ENCODE assay signal across 8 mouse cellular contexts in genomic region chr17:36914108-36914507, GRCm38 (mm10). TPM values are rescaled to one million over a fixed set of nuclear protein-coding genes. Genes with fewer than 3 reads are reported as not detected.
A peak's percentile ranks its signal among the peaks of the same experiment; 100 is the strongest.
DNase-seq lines count a peak whose midpoint lies in the region; ATAC-seq and TF ChIP-seq lines count a peak whose summit lies in the region.

No protein-coding gene starts in this region.

- H3K9ac ChIP-seq in forebrain, embryonic 15.5 days (replicated peaks) = no peak overlapping the region
- no peak overlapping the region for H3K9ac ChIP-seq in kidney, postnatal 0 days (ENCODE audit: low read depth, low read length)
- no peak overlapping the region for H3K9ac ChIP-seq in liver, embryonic 14.5 days (replicated peaks)

- H3K4me1 ChIP-seq in E14TG2a.4 (replicated peaks; ENCODE audit: low read depth, low read length) = peaks cover 26% of the 10 kb centered on the region
- H3K4me1 ChIP-seq in forebrain, embryonic 15.5 days = no peaks in the 10 kb centered on the region
- no peaks in the 10 kb centered on the region for H3K4me1 ChIP-seq in kidney, postnatal 0 days (replicated peaks; ENCODE audit: insufficient read depth, low read length)
- no peaks in the 10 kb centered on the region for H3K4me1 ChIP-seq in liver, embryonic 14.5 days (replicated peaks; ENCODE audit: control insufficient read depth in 2 of 2, insufficient read depth in 2 of 2, low read length in 1 of 2)

- H3K4me2 ChIP-seq in forebrain, embryonic 15.5 days (replicated peaks) = no peak overlapping the region
- H3K4me2 ChIP-seq in kidney, postnatal 0 days (ENCODE audit: low read length) = no peak overlapping the region
- no peak overlapping the region for H3K4me2 ChIP-seq in liver, embryonic 14.5 days (ENCODE audit: low read depth)

- no peak overlapping the region for H3K27ac ChIP-seq in forebrain, embryonic 15.5 days (replicated peaks)
- H3K27ac ChIP-seq in kidney, postnatal 0 days = no peak overlapping the region
- H3K27ac ChIP-seq in liver, embryonic 14.5 days = no peak overlapping the region

- DNase-seq in 416B (ENCODE audit: low read depth) = peak; percentile 75
- peak; percentile 70 for DNase-seq in c-Kit-positive CD71-positive TER-119-positive erythroid progenitor cells, embryonic 14.5 days (ENCODE audit: low spot score)
- DNase-seq in kidney, postnatal 0 days (ENCODE audit: low spot score) = peak; percentile 82
- peak; percentile 43 to 57 (median 43) for DNase-seq in liver, embryonic 14.5 days (ENCODE audit: low read depth in 3 of 3, low spot score in 3 of 3)
- peak; percentile 75 for DNase-seq in retina, postnatal 1 day
- DNase-seq in thymus, postnatal 4 days = peak; percentile 91

- ATAC-seq in forebrain, embryonic 15.5 days (replicated peaks) = 0 out of 2 replicates have a peak, but pooled peaks have one; percentile 38
- no peak for ATAC-seq in kidney, postnatal 0 days (replicated peaks; ENCODE audit: low FRiP score, low read depth)
- ATAC-seq in liver, embryonic 14.5 days (ENCODE audit: insufficient read depth) = no peak

- H3K9me3 ChIP-seq in E14TG2a.4 (ENCODE audit: low read length) = no peaks in the 10 kb centered on the region
- H3K9me3 ChIP-seq in forebrain, embryonic 15.5 days = no peaks in the 10 kb centered on the region
- H3K9me3 ChIP-seq in kidney, postnatal 0 days (replicated peaks; ENCODE audit: low read length) = no peaks in the 10 kb centered on the region
- H3K9me3 ChIP-seq in liver, embryonic 14.5 days (ENCODE audit: control insufficient read depth, low read length) = no peaks in the 10 kb centered on the region

- H3K36me3 ChIP-seq in E14TG2a.4 (ENCODE audit: insufficient read depth, low read length) = no peaks in the 10 kb centered on the region
- no peaks in the 10 kb centered on the region for H3K36me3 ChIP-seq in forebrain, embryonic 15.5 days
- no peaks in the 10 kb centered on the region for H3K36me3 ChIP-seq in kidney, postnatal 0 days (ENCODE audit: insufficient read depth, low read length)
- H3K36me3 ChIP-seq in liver, embryonic 14.5 days (replicated peaks; ENCODE audit: control insufficient read depth, insufficient read depth, low read depth) = no peaks in the 10 kb centered on the region

- peak; percentile 55 for TF ChIP-seq CTCF in E14TG2a.4 (conservative IDR thresholded peaks at IDR 0.05; ENCODE audit: low read length)
- TF ChIP-seq CTCF in kidney, postnatal 0 days (IDR thresholded peaks at IDR 0.05; ENCODE audit: low read depth) = peak; percentile 80
- TF ChIP-seq CTCF in liver, embryonic 14.5 days (IDR thresholded peaks at IDR 0.05; ENCODE audit: low read depth) = peak; percentile 83

- H3K4me3 ChIP-seq in E14TG2a.4 (replicated peaks; ENCODE audit: low read length) = no peak overlapping the region
- no peak overlapping the region for H3K4me3 ChIP-seq in forebrain, embryonic 15.5 days
- H3K4me3 ChIP-seq in kidney, postnatal 0 days (replicated peaks; ENCODE audit: low read depth, low read length) = no peak overlapping the region
- H3K4me3 ChIP-seq in liver, embryonic 14.5 days (ENCODE audit: insufficient read depth in 1 of 2, low read depth in 2 of 2, low read length in 2 of 2) = no peak overlapping the region

- TF ChIP-seq EP300 in liver, embryonic 14.5 days (IDR thresholded peaks at IDR 0.05; ENCODE audit: low read depth) = no peak

- 10% methylated on average over 2 of the region's 2 CpGs for WGBS in forebrain, embryonic 15.5 days
- WGBS in kidney, postnatal 0 days = 22% methylated on average over 2 of the region's 2 CpGs
- WGBS in liver, embryonic 14.5 days (ENCODE audit: insufficient replicate concordance) = 7% methylated on average over 2 of the region's 2 CpGs

- H3K27me3 ChIP-seq in E14TG2a.4 (ENCODE audit: insufficient read depth, low read length) = no peaks in the 10 kb centered on the region
- no peaks in the 10 kb centered on the region for H3K27me3 ChIP-seq in forebrain, embryonic 15.5 days
- H3K27me3 ChIP-seq in kidney, postnatal 0 days (ENCODE audit: insufficient read depth, low read length) = no peaks in the 10 kb centered on the region
- no peaks in the 10 kb centered on the region; the same call in none of the 2 replicates for H3K27me3 ChIP-seq in liver, embryonic 14.5 days (ENCODE audit: control insufficient read depth, insufficient read depth, low read length)

RNA-seq across cellular contexts. Expression of gene Trim31, which starts 16.2 kb away (rescaled TPM):
- polyA plus RNA-seq in forebrain, embryonic 15.5 days (2015; fragmentation: Nextera tagmentation; extraction: Ambion mirVana) = not detected in 2 replicates
- polyA plus RNA-seq in kidney, postnatal 0 days (2015; fragmentation: Nextera tagmentation; extraction: Ambion mirVana) = not detected in 2 replicates
- polyA plus RNA-seq in liver, embryonic 14.5 days (2012; rRNA removed) = 0.03 TPM in 1 of 2 replicates, not detected in the other
- not detected in 2 replicates for polyA plus RNA-seq in liver, embryonic 14.5 days (2014; fragmentation: Nextera tagmentation; extraction: Ambion mirVana)

RNA-seq across cellular contexts. Expression of gene Trim40, which starts 24.2 kb away (rescaled TPM):
- not detected in 2 replicates for polyA plus RNA-seq in forebrain, embryonic 15.5 days (2015; fragmentation: Nextera tagmentation; extraction: Ambion mirVana)
- not detected in 2 replicates for polyA plus RNA-seq in kidney, postnatal 0 days (2015; fragmentation: Nextera tagmentation; extraction: Ambion mirVana)
- not detected in 2 replicates for polyA plus RNA-seq in liver, embryonic 14.5 days (2012; rRNA removed)
- not detected in 2 replicates for polyA plus RNA-seq in liver, embryonic 14.5 days (2014; fragmentation: Nextera tagmentation; extraction: Ambion mirVana)

RNA-seq across cellular contexts. Expression of gene Rnf39, which starts 28.6 kb away (rescaled TPM):
- polyA plus RNA-seq in forebrain, embryonic 15.5 days (2015; fragmentation: Nextera tagmentation; extraction: Ambion mirVana) = 0.78 and 0.80 TPM in 2 replicates
- 0.34 and 0.46 TPM in 2 replicates for polyA plus RNA-seq in kidney, postnatal 0 days (2015; fragmentation: Nextera tagmentation; extraction: Ambion mirVana)
- 0.02 TPM in 2 replicates for polyA plus RNA-seq in liver, embryonic 14.5 days (2012; rRNA removed)
- not detected in 2 replicates for polyA plus RNA-seq in liver, embryonic 14.5 days (2014; fragmentation: Nextera tagmentation; extraction: Ambion mirVana)

RNA-seq across cellular contexts. Expression of gene Ppp1r11, which starts 37.4 kb away (rescaled TPM):
- polyA plus RNA-seq in forebrain, embryonic 15.5 days (2015; fragmentation: Nextera tagmentation; extraction: Ambion mirVana) = 156 and 164 TPM in 2 replicates
- polyA plus RNA-seq in kidney, postnatal 0 days (2015; fragmentation: Nextera tagmentation; extraction: Ambion mirVana) = 105 and 110 TPM in 2 replicates
- polyA plus RNA-seq in liver, embryonic 14.5 days (2012; rRNA removed) = 15.6 and 30.4 TPM in 2 replicates
- polyA plus RNA-seq in liver, embryonic 14.5 days (2014; fragmentation: Nextera tagmentation; extraction: Ambion mirVana) = 35.6 and 43.0 TPM in 2 replicates

RNA-seq across cellular contexts. Expression of gene Znrd1, which starts 44.3 kb away (rescaled TPM):
- 71.2 and 74.1 TPM in 2 replicates for polyA plus RNA-seq in forebrain, embryonic 15.5 days (2015; fragmentation: Nextera tagmentation; extraction: Ambion mirVana)
- polyA plus RNA-seq in kidney, postnatal 0 days (2015; fragmentation: Nextera tagmentation; extraction: Ambion mirVana) = 83.6 and 87.6 TPM in 2 replicates
- polyA plus RNA-seq in liver, embryonic 14.5 days (2012; rRNA removed) = 17.5 and 19.0 TPM in 2 replicates
- polyA plus RNA-seq in liver, embryonic 14.5 days (2014; fragmentation: Nextera tagmentation; extraction: Ambion mirVana) = 25.3 and 28.2 TPM in 2 replicates
